Mouse (Mus musculus) lung, adult 2 months (tissue): ENCODE data around the gene AI597479.

Source experiments
- CTCF ChIP-seq: fragments of 200-500 bp; IDR thresholded peaks from 2 replicates; pipeline ENCODE4 v1.5.1; 2011; ENCODE audit warnings: mild to moderate bottlenecking, low read length, control low read depth; ENCODE audit not compliant: insufficient read depth
- POLR2A ChIP-seq: fragments of 200-500 bp; IDR thresholded peaks from 2 replicates; pipeline ENCODE4 v1.6.1; 2011; ENCODE audit warnings: low read depth, mild to moderate bottlenecking, control low read depth, low read length, borderline replicate concordance; ENCODE audit errors: extremely low read depth

- no peak for TF ChIP-seq POLR2A
- TF ChIP-seq CTCF, result no peak
Measured at GRCm38 (mm10) chr1:43090418-43090817, 8.1 kb upstream of the AI597479 start.
